23 mouse cellular contexts compared by ENCODE assay signal in the genomic region with DNA sequence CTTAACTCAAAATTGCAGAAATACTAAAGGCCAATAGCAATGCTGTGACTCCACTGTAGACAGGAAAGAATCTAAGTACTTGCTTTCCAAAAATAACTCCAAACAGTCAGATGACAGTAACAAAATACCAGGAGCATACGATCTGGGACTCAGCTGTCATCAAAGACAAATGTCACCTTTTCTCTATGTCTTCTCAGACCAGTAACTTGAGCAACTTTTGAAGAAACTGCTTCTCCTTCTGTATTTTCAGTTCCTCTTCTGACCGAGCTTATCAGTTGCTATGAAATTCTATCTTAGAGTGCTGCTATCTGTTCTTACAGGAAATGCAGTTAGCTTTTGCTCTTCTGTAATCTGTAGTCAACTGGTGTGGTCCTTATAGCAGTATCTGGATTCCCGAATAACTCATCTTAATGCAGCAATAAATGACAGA. TPM values are rescaled to one million over a fixed set of nuclear protein-coding genes. Genes with fewer than 3 reads are reported as not detected.
DNase-seq lines count a peak whose midpoint lies in the region; ATAC-seq and TF ChIP-seq lines count a peak whose summit lies in the region.
"Had no signal": no experiment of that assay in that cellular context is flagged by ENCODE, and none has a peak within 500 bp of the region (broad histone marks: within the 10 kb centered on the region; RNA-seq: fewer than 3 reads in every experiment).

No protein-coding gene starts in this region.

- no peaks in the 10 kb centered on the region for H3K36me3 ChIP-seq in lung, postnatal 0 days (ENCODE audit: insufficient read depth, low read length)
- H3K36me3 ChIP-seq: embryonic facial prominence, embryonic 12.5 days; forebrain, embryonic 10.5 days; hindbrain, embryonic 13.5 days; limb, embryonic 12.5 days; neural tube, embryonic 15.5 days had no signal

- peak; percentile 13 to 17 for DNase-seq in heart, adult 18-20 months
- no peak for DNase-seq in heart, postnatal 36 days
- DNase-seq in lung, postnatal 0 days (ENCODE audit: low spot score): peak; percentile 8
- DNase-seq in lung, postnatal 4 days: no peak
- DNase-seq in skeletal muscle tissue, adult 2 months (ENCODE audit: low read depth, low spot score): peak; percentile 59
- no peak for DNase-seq in thymus, postnatal 0 days (ENCODE audit: low spot score)
- no peak for DNase-seq in cerebellum, adult 9-11 months
- DNase-seq: adrenal gland, adult 2 months; cerebellum, postnatal 14 days; lung, adult 2 months had no signal

- H3K9me3 ChIP-seq in lung, postnatal 0 days (ENCODE audit: low read length): no peaks in the 10 kb centered on the region
- H3K9me3 ChIP-seq: embryonic facial prominence, embryonic 12.5 days; forebrain, embryonic 10.5 days; hindbrain, embryonic 13.5 days; limb, embryonic 12.5 days; neural tube, embryonic 15.5 days had no signal

- WGBS in lung, postnatal 0 days: 40% methylated on average over 3 of the region's 3 CpGs

- TF ChIP-seq EP300 in lung, postnatal 0 days (IDR thresholded peaks at IDR 0.05): no peak

- no peak overlapping the region for H3K27ac ChIP-seq in lung, postnatal 0 days (ENCODE audit: low read length)
- H3K27ac ChIP-seq: embryonic facial prominence, embryonic 12.5 days; forebrain, embryonic 10.5 days; hindbrain, embryonic 13.5 days; limb, embryonic 12.5 days; neural tube, embryonic 15.5 days had no signal

- intact Hi-C loops in heart, postnatal 36 days (cut with DNase I): no loop called here

- no peak overlapping the region for H3K9ac ChIP-seq in lung, postnatal 0 days (replicated peaks; ENCODE audit: low read depth)
- H3K9ac ChIP-seq: embryonic facial prominence, embryonic 12.5 days; hindbrain, embryonic 13.5 days; limb, embryonic 12.5 days; neural tube, embryonic 15.5 days had no signal

- no peaks in the 10 kb centered on the region for H3K27me3 ChIP-seq in lung, postnatal 0 days (replicated peaks; ENCODE audit: insufficient read depth, low read length)
- H3K27me3 ChIP-seq: embryonic facial prominence, embryonic 12.5 days; hindbrain, embryonic 13.5 days; limb, embryonic 12.5 days; neural tube, embryonic 15.5 days had no signal

- no peak overlapping the region for H3K4me2 ChIP-seq in lung, postnatal 0 days (replicated peaks; ENCODE audit: low read depth, low read length)
- H3K4me2 ChIP-seq: embryonic facial prominence, embryonic 12.5 days; hindbrain, embryonic 13.5 days; limb, embryonic 12.5 days; neural tube, embryonic 15.5 days had no signal

- ATAC-seq in lung, postnatal 0 days: no peak
- ATAC-seq in hematopoietic stem cell, adult 5-6 weeks (replicated peaks in 1 of 2; ENCODE audit: insufficient read depth in 1 of 2, low FRiP score in 2 of 2, low TSS enrichment in 1 of 2, low read depth in 1 of 2, poor library complexity in 2 of 2, severe bottlenecking in 2 of 2): peak; percentile 87
- ATAC-seq: intestine, embryonic 16.5 days had no signal

- no peak overlapping the region for H3K4me3 ChIP-seq in lung, postnatal 0 days (ENCODE audit: low read depth, low read length)
- H3K4me3 ChIP-seq: embryonic facial prominence, embryonic 12.5 days; forebrain, embryonic 10.5 days; hindbrain, embryonic 13.5 days; limb, embryonic 12.5 days; neural tube, embryonic 15.5 days had no signal

- no peaks in the 10 kb centered on the region for H3K4me1 ChIP-seq in lung, postnatal 0 days (ENCODE audit: insufficient read depth, low read depth, low read length)
- H3K4me1 ChIP-seq: hindbrain, embryonic 13.5 days; limb, embryonic 12.5 days; neural tube, embryonic 15.5 days had no signal

- no peak for TF ChIP-seq CTCF in lung, postnatal 0 days (IDR thresholded peaks at IDR 0.05)

RNA-seq across cellular contexts. Expression of a gene that starts 6.1 kb away (rescaled TPM):
- 1 to 10 TPM in 1 of 2 experiments, under 1 TPM in 1; 0.51 to 1.1 TPM for total RNA-seq in heart, adult 18-20 months (2021)
- total RNA-seq in heart, postnatal 36 days (2021): not detected
- not detected in 2 replicates for polyA plus RNA-seq in lung, postnatal 0 days (2015; fragmentation: Nextera tagmentation; extraction: Ambion mirVana)
- total RNA-seq in hematopoietic stem cell, adult 5-6 weeks (2017): not detected in 2 replicates
- 0.22 TPM in 1 of 2 replicates, not detected in the other for polyA plus RNA-seq in thymus, postnatal 0 days (2015; fragmentation: Nextera tagmentation; extraction: Ambion mirVana)
- total RNA-seq: adrenal gland, adult 2 months; ES-E14; layer of hippocampus, adult 8-10 months had no signal
- polyA plus RNA-seq: adrenal gland, adult 2 months; C2C12; forebrain, embryonic 10.5 days; gonadal fat pad, adult 2 months; intestine, embryonic 16.5 days; kidney, embryonic 16.5 days; lung, adult 2 months; spleen, adult 2 months had no signal

Comparison
In these comparisons a context has a peak if more than half of its experiments do, and no peak if none do; other contexts are left out.
1. DNase-seq: peak in heart, adult 18-20 months (2 of 2), lung, postnatal 0 days (single experiment) and skeletal muscle tissue, adult 2 months (single experiment); none in heart, postnatal 36 days (0 of 2), lung, postnatal 4 days (0 of 2), thymus, postnatal 0 days (single experiment) and cerebellum, adult 9-11 months (single experiment).